Mouse (Mus musculus) embryo, embryonic 11.5 days (tissue): ENCODE results near the gene Gm20388.
A peak's percentile ranks its signal among the peaks of the same experiment; 100 is the strongest.
"Not testable (repeated sequence)": the region's sequence is repeated elsewhere in the genome, so short reads cannot be mapped to it uniquely, and the experiment has no call there.

Experiments
- DNase-seq: peaks from one replicate; pipeline ENCODE4 v3.0.0-alpha.2; 2012; ENCODE audit warnings: low read depth, low spot score

Gene Gm20388

DNA sequence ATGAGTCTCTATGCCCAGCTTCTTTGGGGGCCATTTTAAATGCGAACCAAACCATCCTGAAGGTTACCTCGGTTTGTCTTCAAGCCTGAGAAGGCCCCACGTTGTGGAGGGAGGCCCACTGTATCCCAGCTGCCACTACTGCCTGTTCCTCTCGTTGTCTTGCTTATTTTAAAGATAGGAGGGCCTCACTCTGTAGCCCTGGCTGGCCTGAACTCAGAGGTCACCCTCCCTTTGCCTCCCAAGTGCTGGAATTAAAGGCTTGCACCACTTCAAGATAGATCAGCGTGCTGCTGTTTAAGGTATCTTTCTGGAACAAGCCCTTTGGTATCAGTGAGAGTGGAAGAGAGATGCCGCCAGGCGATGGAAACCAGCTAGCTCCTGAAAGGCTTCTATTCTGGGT is 4078.5 kb downstream of the Gm20388 start:
- no peak for DNase-seq

- no peak for DNase-seq
These were observed 4079.8 kb downstream of the Gm20388 start for GRCm38 (mm10) chr8:123990277-123991049.

GRCm38 (mm10) chr8:123992587-123992986 is 4081.9 kb downstream of the Gm20388 start:
- no peak for DNase-seq

GRCm38 (mm10) chr8:123993597-123993996 is 4083.0 kb downstream of the Gm20388 start:
- DNase-seq, result no peak

GRCm38 (mm10) chr8:123993997-123994396 is 4083.4 kb downstream of the Gm20388 start:
- no peak for DNase-seq

- no peak for DNase-seq
These were observed 4088.9 kb downstream of the Gm20388 start for GRCm38 (mm10) chr8:123999568-123999967.

- no peak for DNase-seq
These were observed 4092.0 kb downstream of the Gm20388 start for GRCm38 (mm10) chr8:124002546-124003108.

DNA sequence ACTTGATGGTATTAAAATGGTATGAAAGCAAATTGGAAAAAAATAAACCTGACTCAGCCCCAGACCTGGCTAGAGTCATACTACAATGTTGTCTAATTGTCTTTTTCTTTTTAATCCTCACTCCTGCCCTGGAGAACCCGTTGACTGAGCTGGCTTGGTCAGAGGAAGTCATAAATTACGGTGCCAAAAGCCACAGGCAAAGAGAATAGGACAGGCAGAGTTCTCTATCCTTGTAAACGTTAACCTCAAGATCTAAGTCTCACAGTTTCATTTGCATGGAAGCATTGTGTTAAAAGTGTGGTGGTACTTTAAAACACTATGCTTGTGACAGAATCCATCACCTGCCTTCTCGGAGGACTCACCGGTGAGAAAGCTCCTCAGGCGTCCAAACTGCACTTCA is 4097.2 kb downstream of the Gm20388 start:
- DNase-seq, result no peak

- DNase-seq, result no peak
These were observed 4100.9 kb downstream of the Gm20388 start for GRCm38 (mm10) chr8:124011580-124011979.

- no peak for DNase-seq
These were observed 4101.4 kb downstream of the Gm20388 start for GRCm38 (mm10) chr8:124011989-124012586.

DNA sequence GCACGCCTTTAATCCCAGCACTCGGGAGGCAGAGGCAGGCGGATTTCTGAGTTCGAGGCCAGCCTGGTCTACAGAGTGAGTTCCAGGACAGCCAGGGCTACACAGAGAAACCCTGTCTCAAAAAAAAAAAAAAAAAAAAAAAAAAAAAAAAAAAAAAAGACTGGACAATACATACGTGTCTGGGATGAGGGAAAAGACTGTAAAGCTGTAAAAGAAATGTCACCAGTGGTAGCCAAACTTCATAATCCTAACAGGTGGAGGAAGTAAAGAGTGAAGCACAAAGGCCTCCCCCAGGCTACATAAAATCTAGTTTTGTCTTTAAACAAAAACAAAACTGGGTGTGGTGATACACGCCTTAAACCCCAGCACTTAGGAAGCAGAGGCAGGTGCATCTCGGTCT is 4103.7 kb downstream of the Gm20388 start:
- DNase-seq, result not testable (repeated sequence)

DNA sequence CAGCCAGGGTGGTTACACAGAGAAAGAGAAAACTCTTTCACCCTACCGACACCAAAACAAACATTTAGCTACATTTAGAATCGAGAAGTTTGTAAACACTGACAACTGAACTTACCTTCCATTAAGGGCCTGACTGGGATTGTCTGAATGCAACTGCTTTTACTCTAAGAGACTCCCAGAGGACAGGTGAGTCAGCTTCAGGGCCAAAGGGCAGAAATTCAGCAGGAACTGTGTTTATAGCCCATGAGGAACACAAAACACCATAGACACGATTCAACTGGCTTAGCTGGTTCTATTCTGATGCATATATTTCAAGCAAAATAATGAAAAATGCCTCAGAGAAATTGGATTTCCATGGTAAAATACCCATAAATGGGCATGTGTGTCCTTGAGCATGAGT is 4104.1 kb downstream of the Gm20388 start:
- DNase-seq, result no peak

GRCm38 (mm10) chr8:124019782-124020181 is 4109.1 kb downstream of the Gm20388 start:
- peak; percentile 1 for DNase-seq

DNA sequence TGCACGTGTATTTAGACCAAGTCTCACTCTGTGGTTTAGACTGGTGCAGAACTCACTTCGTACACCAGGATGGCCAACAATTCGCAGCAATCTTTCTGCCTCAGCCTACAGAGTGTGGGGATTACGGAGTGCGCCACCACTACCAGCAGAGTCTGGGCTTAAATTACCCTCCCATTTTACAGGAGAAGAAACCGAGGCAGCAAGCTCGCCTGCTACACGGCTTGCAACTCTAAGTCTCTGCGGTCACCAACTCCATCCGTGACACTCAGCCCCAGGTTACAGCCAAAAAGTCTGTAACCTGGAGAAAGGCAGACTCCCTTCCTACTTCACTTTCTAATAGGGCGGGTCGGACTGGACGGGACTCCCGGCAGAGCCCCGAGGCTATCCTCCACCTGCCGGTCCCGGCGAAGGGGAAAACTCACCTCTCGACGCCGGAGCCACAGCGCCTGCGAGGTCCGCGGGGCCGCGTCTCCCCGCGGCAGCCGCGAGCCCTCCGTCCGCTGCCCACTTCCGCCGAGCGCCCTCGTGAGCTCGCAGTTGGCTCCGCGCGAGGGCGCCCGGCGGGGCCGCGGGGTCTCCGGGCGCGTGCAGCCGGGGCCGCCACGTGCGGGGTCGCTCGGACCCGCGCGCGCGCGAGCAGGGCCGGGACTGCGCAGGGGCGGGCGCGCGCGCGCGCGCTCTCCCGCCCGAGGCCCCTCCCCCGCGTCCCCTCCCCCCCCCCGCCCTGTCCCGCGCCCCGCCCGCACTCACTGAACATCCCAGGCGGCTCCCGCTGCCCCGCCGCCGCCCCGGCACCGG is 4110.0 kb downstream of the Gm20388 start:
- DNase-seq, result peak; percentile 62

DNA sequence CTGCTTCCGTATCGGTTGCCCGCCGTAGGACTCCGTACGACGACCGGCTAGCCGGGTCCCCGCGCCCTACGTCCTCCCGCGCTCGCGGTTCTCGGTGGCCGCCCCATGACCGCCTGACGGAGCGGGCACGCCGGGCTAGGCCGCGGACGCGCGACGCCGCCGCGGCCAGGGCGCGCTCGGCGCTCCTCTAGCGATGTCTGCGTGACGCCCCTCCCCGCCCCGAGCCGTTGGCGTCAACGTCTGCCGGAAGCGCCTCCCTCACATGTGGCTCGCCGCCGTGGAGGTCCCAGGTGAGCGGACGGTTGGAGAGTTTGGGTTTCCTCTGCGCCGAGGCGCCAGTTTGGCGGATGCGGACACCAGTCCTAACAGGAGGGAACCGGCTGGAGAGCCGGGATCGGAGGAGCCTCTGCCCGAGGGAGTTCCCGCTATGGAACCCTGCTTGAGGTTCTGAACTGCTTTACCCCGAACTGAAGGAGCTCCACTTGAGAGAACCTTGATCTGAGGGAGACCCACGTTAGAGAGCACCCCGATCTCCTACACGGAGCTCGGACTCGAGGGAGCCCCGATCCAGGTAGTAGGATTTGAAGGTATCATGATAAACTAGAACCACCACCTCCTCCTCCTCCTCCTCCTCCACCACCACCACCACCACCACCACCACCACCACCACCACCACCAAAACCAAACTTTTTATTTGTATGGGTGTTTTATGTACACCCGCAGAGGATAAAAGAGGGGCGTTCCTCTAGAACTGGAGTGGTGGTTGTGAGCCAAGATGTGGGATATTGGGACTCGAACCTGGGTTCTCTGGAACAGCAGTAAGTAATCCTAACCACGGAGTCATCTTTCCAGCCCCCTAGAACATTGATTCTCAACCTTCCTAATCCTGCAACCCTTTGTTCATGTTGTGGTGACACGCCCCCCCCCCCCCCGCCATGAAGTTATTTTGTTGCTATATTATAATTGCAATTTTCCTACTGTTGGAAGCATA is 4110.9 kb downstream of the Gm20388 start, which contains the start of the genes Taf5l and Urb2:
Gene Taf5l (minus strand): TSS at position 161 of the 991 bp plus-strand sequence.
Gene Urb2 (plus strand): TSS at position 272 of the 991 bp plus-strand sequence.
- peak; percentile 82 for DNase-seq

- not testable (repeated sequence) for DNase-seq
These were observed 4115.6 kb downstream of the Gm20388 start for GRCm38 (mm10) chr8:124026265-124026664.

DNA sequence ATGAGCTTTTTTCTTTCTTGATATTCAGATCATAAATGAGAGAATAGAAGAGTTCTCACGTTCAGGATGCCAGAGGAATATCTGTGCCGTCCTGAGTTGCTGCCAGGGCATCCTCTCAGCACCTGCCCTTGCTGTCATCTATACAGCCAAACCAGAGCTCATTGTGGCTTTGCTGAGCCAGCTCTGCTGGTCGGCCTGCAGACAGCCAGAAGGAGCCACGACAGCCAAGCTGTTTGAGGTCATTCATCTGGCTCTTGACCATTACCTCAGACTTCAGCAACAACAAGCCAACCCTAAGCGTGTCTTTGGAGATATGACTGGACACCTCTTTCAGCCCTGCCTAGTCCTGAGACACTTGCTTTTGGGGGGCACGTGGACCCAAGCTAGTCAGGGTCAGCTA is 4117.2 kb downstream of the Gm20388 start:
- DNase-seq, result no peak

DNA sequence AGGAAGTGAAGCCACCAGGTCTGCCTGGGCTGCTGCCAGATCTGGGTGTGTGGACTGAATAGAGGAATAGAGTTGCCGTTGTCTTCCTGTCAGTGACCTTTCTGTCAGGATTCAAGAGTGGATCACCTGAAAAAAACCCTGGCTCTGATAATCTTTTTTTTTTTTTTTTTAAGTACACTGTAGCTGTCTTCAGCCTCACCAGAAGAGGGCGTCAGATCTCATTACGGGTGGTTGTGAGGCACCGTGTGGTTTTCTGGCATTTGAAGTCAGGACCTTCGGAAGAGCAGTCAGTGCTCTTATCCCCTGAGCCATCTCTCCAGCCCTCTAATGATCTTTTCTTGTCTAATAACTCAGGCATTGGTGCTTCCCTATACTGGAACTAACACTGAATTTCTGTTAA is 4122.8 kb downstream of the Gm20388 start:
- DNase-seq, result no peak

DNA sequence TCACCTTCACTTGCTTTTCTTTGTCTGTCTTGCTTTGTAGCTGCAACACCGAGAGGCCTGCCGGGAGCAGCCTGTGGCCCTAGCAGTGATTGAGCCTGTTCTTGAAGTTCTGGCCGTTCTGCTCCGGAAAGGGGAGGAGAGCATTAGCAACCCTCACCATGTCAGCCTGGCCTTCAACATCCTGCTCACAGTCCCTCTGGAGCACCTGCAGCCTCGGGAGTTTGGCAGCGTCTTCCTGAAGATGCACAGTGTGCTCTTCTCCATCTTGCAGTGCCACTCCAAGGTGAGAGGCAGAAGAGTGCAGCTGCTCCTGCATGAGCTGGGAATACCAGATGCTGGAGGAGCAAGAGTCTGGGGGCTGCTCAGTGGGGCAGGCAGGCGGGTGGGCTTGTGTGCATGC is 4127.5 kb downstream of the Gm20388 start:
- DNase-seq, result no peak

GRCm38 (mm10) chr8:124039351-124039750 is 4128.7 kb downstream of the Gm20388 start:
- no peak for DNase-seq

DNA sequence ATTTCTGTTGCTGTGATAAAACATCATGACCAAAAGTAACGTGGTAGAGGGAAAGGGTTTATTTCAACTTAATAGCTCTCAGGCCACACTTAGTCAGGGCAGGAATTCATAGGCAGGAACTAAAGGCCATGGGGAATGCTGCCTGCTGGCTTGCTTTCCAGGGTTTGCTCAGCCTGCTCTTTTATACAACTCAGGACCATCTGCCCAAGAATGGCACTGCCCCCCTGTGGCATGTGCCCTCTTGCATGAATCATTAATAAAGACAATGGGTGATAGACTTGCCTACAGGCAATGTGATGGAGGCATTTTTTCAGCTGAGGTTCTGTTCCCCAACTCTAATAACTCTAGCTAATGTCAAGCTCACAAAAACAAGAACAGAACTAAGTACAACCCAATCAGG is 4131.6 kb downstream of the Gm20388 start:
- DNase-seq, result no peak
